Mouse (Mus musculus) left cerebral cortex, adult 9 months (tissue): ENCODE measurements at regions not wholly inside any gene's neighbourhood (a gene's known extent, or its start where the extent isn't known, plus 50 kb on each side); places are given as distances from the start of the nearest gene placed in this dataset.

Experiments used
- DNase-seq, 2 experiments: peaks; one replicate each; pipeline ENCODE4 v3.0.0; 2022; ENCODE audit warnings: low spot score in 2 of 2

- DNase-seq, result peak in 1 of 2 experiments; percentile 23
These were observed 183.7 kb upstream of the Rgma start for GRCm38 (mm10) chr7:73191388-73192278.

- peak in 1 of 2 experiments; percentile 1 for DNase-seq
These were observed 182.5 kb upstream of the Rgma start for GRCm38 (mm10) chr7:73192839-73193238.

- DNase-seq, result no peak
These were observed 180.0 kb upstream of the Rgma start for GRCm38 (mm10) chr7:73195306-73195705.

- peak; percentile 53 to 63 for DNase-seq
These were observed 178.3 kb upstream of the Rgma start for GRCm38 (mm10) chr7:73196851-73197531.

- no peak for DNase-seq
These were observed 177.2 kb upstream of the Rgma start for GRCm38 (mm10) chr7:73198069-73198468.

- DNase-seq, result peak in 1 of 2 experiments; percentile 9
These were observed 175.3 kb upstream of the Rgma start for GRCm38 (mm10) chr7:73199967-73200366.

GRCm38 (mm10) chr7:73201330-73201729, 174.0 kb upstream of the Rgma start:
- peak in 1 of 2 experiments; percentile 2 for DNase-seq

- DNase-seq, result no peak
These were observed 168.1 kb upstream of the Rgma start for GRCm38 (mm10) chr7:73206922-73207811.

- no peak for DNase-seq
These were observed 166.9 kb upstream of the Rgma start for GRCm38 (mm10) chr7:73208479-73208816.

GRCm38 (mm10) chr7:73208817-73209602, 166.3 kb upstream of the Rgma start:
- no peak for DNase-seq

GRCm38 (mm10) chr7:73210078-73210477, 165.2 kb upstream of the Rgma start:
- DNase-seq, result no peak

GRCm38 (mm10) chr7:73222237-73222915, 152.9 kb upstream of the Rgma start:
- DNase-seq, result no peak

GRCm38 (mm10) chr7:73222929-73223512, 152.3 kb upstream of the Rgma start:
- DNase-seq, result no peak

- no peak for DNase-seq
These were observed 141.7 kb upstream of the Rgma start for GRCm38 (mm10) chr7:73233539-73234158.

GRCm38 (mm10) chr7:73238486-73238885, 136.8 kb upstream of the Rgma start:
- no peak for DNase-seq

- no peak for DNase-seq
These were observed 131.5 kb upstream of the Rgma start for GRCm38 (mm10) chr7:73243591-73244355.

GRCm38 (mm10) chr7:73245431-73245830, 129.9 kb upstream of the Rgma start:
- DNase-seq, result no peak

GRCm38 (mm10) chr7:73250593-73250992, 124.7 kb upstream of the Rgma start:
- DNase-seq, result peak in 1 of 2 experiments; percentile 8

GRCm38 (mm10) chr7:73251187-73251740, 124.0 kb upstream of the Rgma start:
- no peak for DNase-seq
